Mouse (Mus musculus): Measurements from ENCODE around the gene Hpse2.

- TF ChIP-seq POLR2A (IDR thresholded peaks at IDR 0.05; ENCODE audit: insufficient read length, low read depth), result peak; percentile 30
- no peak for TF ChIP-seq E2F4 (IDR thresholded peaks at IDR 0.05; ENCODE audit: insufficient read depth)
- TF ChIP-seq USF1 (IDR thresholded peaks at IDR 0.05; ENCODE audit: low read depth), result no peak
- no peak for TF ChIP-seq SRF (IDR thresholded peaks at IDR 0.05; ENCODE audit: control insufficient read depth, insufficient read length, low read depth)
- TF ChIP-seq TCF12 (IDR thresholded peaks at IDR 0.05; ENCODE audit: insufficient read depth, poor library complexity, severe bottlenecking), result no peak
- TF ChIP-seq CEBPB (IDR thresholded peaks at IDR 0.05; ENCODE audit: insufficient read depth, poor library complexity, severe bottlenecking), result no peak
- TF ChIP-seq POLR2AphosphoS2 (IDR thresholded peaks at IDR 0.05; ENCODE audit: insufficient read length, low read depth), result no peak
- no peak for TF ChIP-seq MYOG (IDR thresholded peaks at IDR 0.05; ENCODE audit: control insufficient read depth in 1 of 3, insufficient read depth in 1 of 3, insufficient read length in 2 of 3, low read depth in 2 of 3)
- TF ChIP-seq TCF3 (IDR thresholded peaks at IDR 0.05; ENCODE audit: insufficient read length, low read depth), result no peak
- no peak for TF ChIP-seq MAX (IDR thresholded peaks at IDR 0.05; ENCODE audit: low read depth)
- no peak for TF ChIP-seq MYOD1 (IDR thresholded peaks at IDR 0.05; ENCODE audit: control insufficient read depth in 1 of 3, insufficient read length in 2 of 3, low read depth in 2 of 3)
Observed at GRCm38 (mm10) chr19:42752363-42752931, 635.7 kb downstream of the Hpse2 start, which contains the start of gene Pyroxd2.
